Mouse (Mus musculus) kidney, postnatal 0 days (tissue): Measurements from ENCODE around the gene Tnrc6a. TPM values are rescaled to one million over a fixed set of nuclear protein-coding genes. Genes with fewer than 3 reads are reported as not detected.

Source experiments
- ATAC-seq: fragments of 200-750 bp; cut with Nextera tagmentation; replicated peaks from 2 replicates; pipeline ENCODE4 v1.8.0; 2017; ENCODE audit warnings: low read depth, moderate number of reproducible peaks, moderate TSS enrichment, moderate library complexity; ENCODE audit not compliant: low FRiP score
- DNase-seq: peaks from one replicate; pipeline ENCODE4 v3.0.0-alpha.2; 2016; ENCODE audit warnings: low spot score
- H3K27ac ChIP-seq: fragments of 300-500 bp; sonication (generic); 2 replicates; pipeline ENCODE4 v1.5.1; 2014; ENCODE audit warnings: mild to moderate bottlenecking
- H3K27me3 ChIP-seq: fragments of 300-500 bp; sonication (generic); 2 replicates; pipeline ENCODE4 v1.6.1; 2014; ENCODE audit warnings: low read length, mixed read lengths; ENCODE audit not compliant: insufficient read depth
- H3K36me3 ChIP-seq: fragments of 300-500 bp; sonication (generic); 2 replicates; pipeline ENCODE4 v1.6.1; 2014; ENCODE audit warnings: low read length, mixed read lengths; ENCODE audit not compliant: insufficient read depth
- H3K4me1 ChIP-seq: fragments of 300-500 bp; sonication (generic); replicated peaks from 2 replicates; pipeline ENCODE4 v1.6.1; 2014; ENCODE audit warnings: antibody characterized with exemption, low read length, mixed read lengths; ENCODE audit not compliant: insufficient read depth
- H3K4me2 ChIP-seq: fragments of 300-500 bp; sonication (generic); 2 replicates; pipeline ENCODE4 v1.6.1; 2014; ENCODE audit warnings: mild to moderate bottlenecking, low read length, moderate library complexity, mixed read lengths
- H3K4me3 ChIP-seq: fragments of 300-500 bp; sonication (generic); replicated peaks from 2 replicates; pipeline ENCODE4 v1.5.1; 2014; ENCODE audit warnings: low read depth, low read length
- H3K9ac ChIP-seq: fragments of 300-500 bp; sonication (generic); 2 replicates; pipeline ENCODE4 v1.6.1; 2014; ENCODE audit warnings: low read depth, low read length
- H3K9me3 ChIP-seq: fragments of 300-500 bp; sonication (generic); replicated peaks from 2 replicates; pipeline ENCODE4 v1.6.1; 2016; ENCODE audit warnings: low read length, inconsistent platforms, mixed read lengths
- CTCF ChIP-seq: IDR thresholded peaks from 2 replicates; pipeline ENCODE4 v1.5.1; 2016; ENCODE audit warnings: antibody characterized with exemption, low read depth, mild to moderate bottlenecking, moderate library complexity
- WGBS: fragments of 180-500 bp; shearing (Covaris S2); extraction: QIAGEN DNeasy Blood & Tissue Kit; methylation state at CpG from one replicate; pipeline ENCODE4 v1.1.7; 2014; 5-methylcytosine and 5-hydroxymethylcytosine counted together
- polyA plus RNA-seq: library from polyadenylated mRNA; unstranded; fragments of >200 nt; fragmentation: Nextera tagmentation; extraction: Ambion mirVana; gene quantifications from 2 replicates; pipeline ENCODE4 v1.2.1, GENCODE M21; 2015

Tnrc6a gene
- polyA plus RNA-seq, 1 experiment from 2014 or later: 58.0 TPM

- H3K27ac ChIP-seq: no peak overlapping the region
- no peak overlapping the region for H3K4me3 ChIP-seq
- no peaks in the 10 kb centered on the region for H3K9me3 ChIP-seq
- H3K36me3 ChIP-seq: no peaks in the 10 kb centered on the region
- no peak for TF ChIP-seq CTCF
- H3K4me2 ChIP-seq: no peak overlapping the region
- H3K27me3 ChIP-seq: no peaks in the 10 kb centered on the region
- no peak overlapping the region for H3K9ac ChIP-seq
- ATAC-seq: no peak
- H3K4me1 ChIP-seq: no peaks in the 10 kb centered on the region
- peak; percentile 25 for DNase-seq
- WGBS: 49% methylated on average over 9 of the region's 9 CpGs
These were observed 100.4 kb downstream of the Tnrc6a start for GRCm38 (mm10) chr7:123224076-123224475.

- WGBS: 84% methylated on average over 4 of the region's 4 CpGs
- no peak overlapping the region for H3K4me3 ChIP-seq
- no peak for TF ChIP-seq CTCF
- ATAC-seq (no peak), DNase-seq (no peak)
- H3K4me2 ChIP-seq: no peak overlapping the region
- H3K4me1 ChIP-seq: no peaks in the 10 kb centered on the region
- no peaks in the 10 kb centered on the region for H3K9me3 ChIP-seq
- H3K27me3 ChIP-seq: no peaks in the 10 kb centered on the region
- no peak overlapping the region for H3K9ac ChIP-seq
- H3K27ac ChIP-seq: no peak overlapping the region
- H3K36me3 ChIP-seq: no peaks in the 10 kb centered on the region
These were observed 101.5 kb downstream of the Tnrc6a start for GRCm38 (mm10) chr7:123225159-123225558.

GRCm38 (mm10) chr7:123235449-123235848, 111.8 kb downstream of the Tnrc6a start:
- H3K27ac ChIP-seq: no peak overlapping the region
- no peak for ATAC-seq
- H3K36me3 ChIP-seq: no peaks in the 10 kb centered on the region
- H3K4me2 ChIP-seq: no peak overlapping the region
- WGBS: 21% methylated on average over 4 of the region's 4 CpGs
- no peak overlapping the region for H3K9ac ChIP-seq
- no peak overlapping the region for H3K4me3 ChIP-seq
- no peak for TF ChIP-seq CTCF
- no peaks in the 10 kb centered on the region for H3K4me1 ChIP-seq
- no peaks in the 10 kb centered on the region for H3K9me3 ChIP-seq
- H3K27me3 ChIP-seq: no peaks in the 10 kb centered on the region
- peak; percentile 74 for DNase-seq

GRCm38 (mm10) chr7:123238621-123239020, 114.9 kb downstream of the Tnrc6a start:
- Histone ChIP-seq H3K36me3 (no peaks in the 10 kb centered on the region), H3K27ac (no peak overlapping the region), H3K4me3 (no peak overlapping the region), H3K9me3 (no peaks in the 10 kb centered on the region), H3K9ac (no peak overlapping the region), H3K4me2 (no peak overlapping the region), H3K27me3 (no peaks in the 10 kb centered on the region), H3K4me1 (no peaks in the 10 kb centered on the region)
- TF ChIP-seq CTCF: no peak
- DNase-seq (no peak), ATAC-seq (no peak)
- 86% methylated on average over 4 of the region's 4 CpGs for WGBS

GRCm38 (mm10) chr7:123240064-123240463, 116.4 kb downstream of the Tnrc6a start:
- Histone ChIP-seq H3K4me1 (no peaks in the 10 kb centered on the region), H3K4me3 (no peak overlapping the region), H3K36me3 (no peaks in the 10 kb centered on the region), H3K4me2 (no peak overlapping the region), H3K9me3 (no peaks in the 10 kb centered on the region), H3K9ac (no peak overlapping the region), H3K27me3 (no peaks in the 10 kb centered on the region), H3K27ac (no peak overlapping the region)
- WGBS: 70% methylated on average over 6 of the region's 6 CpGs
- no peak for TF ChIP-seq CTCF
- DNase-seq: no peak
- ATAC-seq: no peak

GRCm38 (mm10) chr7:123242241-123242640, 118.6 kb downstream of the Tnrc6a start:
- DNase-seq (no peak), ATAC-seq (no peak)
- Histone ChIP-seq H3K36me3 (no peaks in the 10 kb centered on the region), H3K4me1 (no peaks in the 10 kb centered on the region), H3K9ac (no peak overlapping the region), H3K27ac (no peak overlapping the region), H3K4me3 (no peak overlapping the region), H3K9me3 (no peaks in the 10 kb centered on the region), H3K4me2 (no peak overlapping the region), H3K27me3 (no peaks in the 10 kb centered on the region)
- WGBS: 87% methylated on average over 7 of the region's 7 CpGs
- TF ChIP-seq CTCF: no peak

- ATAC-seq (no peak), DNase-seq (no peak)
- no peak overlapping the region for H3K9ac ChIP-seq
- WGBS: 81% methylated on average over 1 of the region's 1 CpGs
- no peak overlapping the region for H3K4me2 ChIP-seq
- H3K4me3 ChIP-seq: no peak overlapping the region
- H3K9me3 ChIP-seq: no peaks in the 10 kb centered on the region
- H3K27me3 ChIP-seq: no peaks in the 10 kb centered on the region
- H3K27ac ChIP-seq: no peak overlapping the region
- H3K36me3 ChIP-seq: no peaks in the 10 kb centered on the region
- no peak for TF ChIP-seq CTCF
- H3K4me1 ChIP-seq: no peaks in the 10 kb centered on the region
These were observed 121.1 kb downstream of the Tnrc6a start for GRCm38 (mm10) chr7:123244833-123245232.

Other genes with a start within 250 kb of the Tnrc6a start
- 24.4 and 25.6 TPM in 2 replicates for gene Rbbp6, start 158.2 kb upstream of the Tnrc6a start, polyA plus RNA-seq
- 7.2 and 8.8 TPM in 2 replicates for gene Slc5a11, start 90.9 kb downstream of the Tnrc6a start, polyA plus RNA-seq
- gene Lcmt1, start 245.9 kb downstream of the Tnrc6a start, polyA plus RNA-seq: 57.0 and 58.2 TPM in 2 replicates
- 17.6 TPM in 2 replicates for gene Arhgap17, start 246.0 kb downstream of the Tnrc6a start, polyA plus RNA-seq